Mouse (Mus musculus) hindbrain, embryonic 11.5 days (tissue): ENCODE data around the gene Flt3l. TPM values are rescaled to one million over a fixed set of nuclear protein-coding genes. Genes with fewer than 3 reads are reported as not detected.
"Not testable (repeated sequence)": the region's sequence is repeated elsewhere in the genome, so short reads cannot be mapped to it uniquely, and the experiment has no call there.

ENCODE experiments used
- ATAC-seq: fragments of 200-750 bp; cut with Nextera tagmentation; 2 replicates; pipeline ENCODE4 v1.8.0; 2017; ENCODE audit warnings: mild to moderate bottlenecking, moderate TSS enrichment, moderate library complexity; ENCODE audit not compliant: low FRiP score
- DNase-seq: peaks from one replicate; pipeline ENCODE4 v3.0.0-alpha.2; 2015; ENCODE audit warnings: low spot score
- H3K27ac ChIP-seq: fragments of 300-500 bp; sonication (generic); 2 replicates; pipeline ENCODE4 v1.5.1; 2014; ENCODE audit warnings: mild to moderate bottlenecking, low read depth, low read length
- H3K27me3 ChIP-seq: fragments of 300-500 bp; sonication (generic); 2 replicates; pipeline ENCODE4 v1.6.1; 2014; ENCODE audit warnings: mild to moderate bottlenecking, low read length, moderate library complexity, mixed read lengths; ENCODE audit not compliant: control insufficient read depth, insufficient read depth
- H3K36me3 ChIP-seq: fragments of 300-500 bp; sonication (generic); 2 replicates; pipeline ENCODE4 v1.6.1; 2014; ENCODE audit warnings: mild to moderate bottlenecking, low read length, moderate library complexity, mixed read lengths; ENCODE audit not compliant: control insufficient read depth, insufficient read depth
- H3K4me1 ChIP-seq: fragments of 300-500 bp; sonication (generic); replicated peaks from 2 replicates; pipeline ENCODE4 v1.6.1; 2014; ENCODE audit warnings: low read length, mixed read lengths; ENCODE audit not compliant: control insufficient read depth, insufficient read depth
- H3K4me2 ChIP-seq: fragments of 300-500 bp; sonication (generic); replicated peaks from 2 replicates; pipeline ENCODE4 v1.6.1; 2014; ENCODE audit warnings: mild to moderate bottlenecking, low read depth, low read length
- H3K4me3 ChIP-seq: fragments of 300-500 bp; sonication (generic); 2 replicates; pipeline ENCODE4 v1.5.1; 2014; ENCODE audit warnings: low read depth, low read length
- H3K9ac ChIP-seq: fragments of 300-500 bp; sonication (generic); 2 replicates; pipeline ENCODE4 v1.6.1; 2014; ENCODE audit warnings: low read depth, low read length
- H3K9me3 ChIP-seq: fragments of 300-500 bp; sonication (generic); 2 replicates; pipeline ENCODE4 v1.6.1; 2016; ENCODE audit warnings: low read length; ENCODE audit not compliant: control insufficient read depth
- WGBS: fragments of 180-500 bp; shearing (Covaris S2); extraction: QIAGEN DNeasy Blood & Tissue Kit; methylation state at CpG from one replicate; pipeline ENCODE4 v1.1.7; 2014; 5-methylcytosine and 5-hydroxymethylcytosine counted together
- polyA plus RNA-seq: library from polyadenylated mRNA; unstranded; fragments of >200 nt; fragmentation: Nextera tagmentation; extraction: Ambion mirVana; gene quantifications from 2 replicates; pipeline ENCODE4 v1.2.1, GENCODE M21; 2014

Flt3l gene
- polyA plus RNA-seq, 1 experiment from 2014 or later: 1.5 TPM

GRCm38 (mm10) chr7:45126147-45126843 is 9.9 kb downstream of the Flt3l start:
- DNase-seq: no peak
- no peaks in the 10 kb centered on the region for H3K9me3 ChIP-seq
- peak overlapping the region; percentile 99; the same call in 1 of the 2 replicates for H3K4me3 ChIP-seq
- H3K9ac ChIP-seq: peak overlapping the region; percentile 100; the same call in 1 of the 2 replicates
- peaks cover 8% of the 10 kb centered on the region for H3K4me1 ChIP-seq
- peak overlapping the region; percentile 84; the same call in 1 of the 2 replicates for H3K27ac ChIP-seq
- ATAC-seq: no peak
- WGBS: 78% methylated on average over 17 of the region's 17 CpGs
- H3K4me2 ChIP-seq: peak overlapping the region; percentile 93
- H3K27me3 ChIP-seq: no peaks in the 10 kb centered on the region
- H3K36me3 ChIP-seq: peaks cover 35% of the 10 kb centered on the region

GRCm38 (mm10) chr7:45125649-45126048 is 10.6 kb downstream of the Flt3l start:
- ATAC-seq, H3K9me3 ChIP-seq, DNase-seq, H3K4me1 ChIP-seq, H3K27ac ChIP-seq, H3K27me3 ChIP-seq, H3K9ac ChIP-seq, H3K4me2 ChIP-seq: not testable (repeated sequence)
- H3K4me3 ChIP-seq: peak overlapping the region; percentile 6; the same call in 1 of the 2 replicates
- WGBS: 61% methylated on average over 5 of the region's 5 CpGs
- H3K36me3 ChIP-seq: peaks cover 39% of the 10 kb centered on the region

- H3K4me1 ChIP-seq: peaks cover 8% of the 10 kb centered on the region
- H3K9me3 ChIP-seq: no peaks in the 10 kb centered on the region
- no peak for ATAC-seq
- H3K27ac ChIP-seq: 0 out of 2 replicates have a peak overlapping the region, but pooled peaks have one; percentile 19
- H3K27me3 ChIP-seq: no peaks in the 10 kb centered on the region
- WGBS: 20% methylated on average over 7 of the region's 7 CpGs
- H3K4me2 ChIP-seq: no peak overlapping the region
- DNase-seq: peak; percentile 64
- 0 out of 2 replicates have a peak overlapping the region, but pooled peaks have one; percentile 6 for H3K4me3 ChIP-seq
- peaks cover 40% of the 10 kb centered on the region for H3K36me3 ChIP-seq
- no peak overlapping the region for H3K9ac ChIP-seq
Measured at GRCm38 (mm10) chr7:45125144-45125600, 11.1 kb downstream of the Flt3l start.

- WGBS: under 1% methylated on average over 59 of the region's 59 CpGs
- peak; percentile 82 for ATAC-seq
- Histone ChIP-seq H3K4me1 (peaks cover 8% of the 10 kb centered on the region), H3K27ac (peak within 1 kb of the TSS; percentile 87), H3K27me3 (no peaks in the 10 kb centered on the region), H3K4me2 (peak within 1 kb of the TSS; percentile 83), H3K9me3 (no peaks in the 10 kb centered on the region), H3K4me3 (peak within 1 kb of the TSS; percentile 69), H3K9ac (peak within 1 kb of the TSS; percentile 83), H3K36me3 (peaks cover 47% of the 10 kb centered on the region)
- DNase-seq: peak; percentile 100
Measured at GRCm38 (mm10) chr7:45124224-45125143, 11.7 kb downstream of the Flt3l start, which contains the start of gene Rps11. Gene Rps11, minus strand, starts transcription at chr7:45124439.

DNA sequence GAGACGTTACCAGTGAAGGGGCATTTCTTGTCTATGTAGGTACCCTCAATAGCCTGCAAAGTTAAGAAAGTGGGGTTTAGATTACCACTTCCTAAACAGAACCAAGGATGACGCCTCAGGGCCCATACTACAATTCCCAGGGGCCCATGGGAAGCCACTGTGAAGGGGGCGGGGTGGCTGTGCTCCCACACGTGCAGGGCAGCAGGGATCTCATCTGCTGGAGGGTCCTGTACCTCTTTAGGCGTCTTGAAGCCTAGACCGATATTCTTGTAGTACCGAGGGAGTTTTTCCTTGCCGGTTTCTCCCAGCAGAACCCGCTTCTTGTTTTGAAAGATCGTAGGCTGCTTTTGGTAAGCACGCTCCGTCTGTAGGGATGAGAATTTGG is 13.1 kb downstream of the Flt3l start:
- peaks cover 8% of the 10 kb centered on the region for H3K4me1 ChIP-seq
- no peak for ATAC-seq
- DNase-seq: no peak
- H3K27me3 ChIP-seq: no peaks in the 10 kb centered on the region
- H3K4me3 ChIP-seq: peak overlapping the region; percentile 69
- H3K36me3 ChIP-seq: peaks cover 47% of the 10 kb centered on the region
- H3K27ac ChIP-seq: no peak overlapping the region
- H3K9ac ChIP-seq: peak overlapping the region; percentile 83
- 30% methylated on average over 12 of the region's 12 CpGs for WGBS
- no peaks in the 10 kb centered on the region for H3K9me3 ChIP-seq
- H3K4me2 ChIP-seq: peak overlapping the region; percentile 83

GRCm38 (mm10) chr7:45122561-45123185 is 13.6 kb downstream of the Flt3l start:
- Histone ChIP-seq H3K4me1 (peaks cover 8% of the 10 kb centered on the region), H3K27me3 (no peaks in the 10 kb centered on the region), H3K4me2 (peak overlapping the region; percentile 83), H3K4me3 (peak overlapping the region; percentile 69), H3K9me3 (no peaks in the 10 kb centered on the region), H3K36me3 (peaks cover 47% of the 10 kb centered on the region), H3K27ac (no peak overlapping the region), H3K9ac (peak overlapping the region; percentile 83)
- DNase-seq (no peak), ATAC-seq (no peak)
- 87% methylated on average over 15 of the region's 15 CpGs for WGBS

- no peak for DNase-seq
- Histone ChIP-seq H3K36me3 (peaks cover 43% of the 10 kb centered on the region), H3K4me3 (0 out of 2 replicates have a peak overlapping the region, but pooled peaks have one; percentile 2), H3K9ac (no peak overlapping the region), H3K27ac (no peak overlapping the region), H3K4me2 (no peak overlapping the region), H3K4me1 (peaks cover 5% of the 10 kb centered on the region), H3K9me3 (no peaks in the 10 kb centered on the region), H3K27me3 (no peaks in the 10 kb centered on the region)
- ATAC-seq: no peak
Measured at GRCm38 (mm10) chr7:45121966-45122365, 14.3 kb downstream of the Flt3l start.

DNA sequence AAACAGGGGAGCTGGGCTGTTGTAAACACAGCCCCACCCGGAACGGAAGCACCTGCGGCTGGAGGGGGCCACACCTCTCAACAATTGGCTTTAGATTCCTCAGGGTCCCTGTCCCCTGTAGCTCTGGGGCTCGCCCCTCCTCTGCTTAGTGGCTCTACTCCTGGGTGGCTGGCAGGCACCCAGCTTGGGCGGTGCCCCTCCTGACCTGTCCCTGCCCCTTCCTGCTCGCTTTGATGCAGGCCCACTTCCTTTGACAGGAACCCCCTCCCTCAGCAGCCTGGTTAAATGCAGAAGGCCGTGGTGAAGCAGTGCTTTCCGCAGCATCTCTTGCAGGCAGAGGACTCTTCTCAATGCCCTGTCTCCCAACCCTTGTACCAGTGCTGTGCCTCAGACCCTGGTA is 14.8 kb downstream of the Flt3l start:
- WGBS: 79% methylated on average over 7 of the region's 8 CpGs
- Histone ChIP-seq H3K36me3 (peaks cover 37% of the 10 kb centered on the region), H3K4me1 (peaks cover 3% of the 10 kb centered on the region), H3K9me3 (no peaks in the 10 kb centered on the region), H3K4me2 (no peak overlapping the region), H3K27ac (no peak overlapping the region), H3K4me3 (no peak overlapping the region), H3K27me3 (no peaks in the 10 kb centered on the region), H3K9ac (no peak overlapping the region)
- DNase-seq: no peak
- ATAC-seq: no peak
